10 mouse cellular contexts compared by ENCODE assay signal in the genomic region with DNA sequence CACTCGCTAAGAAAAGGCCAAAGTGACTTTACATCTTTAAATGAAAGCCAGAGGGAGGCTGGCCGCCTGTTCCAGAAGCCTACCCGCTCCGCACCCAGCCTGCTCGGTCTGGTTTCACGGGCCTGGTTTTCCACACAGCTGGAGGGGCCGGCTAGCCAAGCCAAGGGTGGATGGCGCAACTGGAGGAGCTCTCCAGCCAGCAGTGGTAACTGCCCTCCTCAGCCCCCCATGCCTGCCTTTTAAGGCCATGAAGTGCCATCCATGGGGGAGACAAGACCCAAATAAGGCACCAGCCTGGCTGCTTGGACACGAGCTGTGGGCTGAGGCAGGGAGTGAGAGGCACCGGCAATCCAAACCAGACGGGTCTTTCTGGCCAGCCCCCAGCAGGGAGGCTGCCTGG. TPM values are rescaled to one million over a fixed set of nuclear protein-coding genes. Genes with fewer than 3 reads are reported as not detected.
DNase-seq lines count a peak whose midpoint lies in the region; ATAC-seq and TF ChIP-seq lines count a peak whose summit lies in the region.
"Had no signal": no experiment of that assay in that cellular context is flagged by ENCODE, and none has a peak within 500 bp of the region (broad histone marks: within the 10 kb centered on the region; RNA-seq: fewer than 3 reads in every experiment).

No protein-coding gene starts in this region.

- peak overlapping the region; percentile 24; the same call in 1 of the 2 replicates for H3K27ac ChIP-seq in gastrocnemius, adult 2 months
- 0 out of 2 replicates have a peak overlapping the region, but pooled peaks have one; percentile 35 for H3K27ac ChIP-seq in embryonic facial prominence, embryonic 10.5 days (replicated peaks)
- H3K27ac ChIP-seq in lung, embryonic 16.5 days (ENCODE audit: low read length): peak overlapping the region; percentile 33; the same call in 1 of the 2 replicates

- H3K36me3 ChIP-seq in embryonic facial prominence, embryonic 10.5 days (replicated peaks): no peaks in the 10 kb centered on the region
- no peaks in the 10 kb centered on the region for H3K36me3 ChIP-seq in lung, embryonic 16.5 days (ENCODE audit: control insufficient read depth, insufficient read depth, low read length)

- peaks cover 24% of the 10 kb centered on the region for H3K4me1 ChIP-seq in embryonic facial prominence, embryonic 10.5 days
- H3K4me1 ChIP-seq in lung, embryonic 16.5 days (replicated peaks; ENCODE audit: control insufficient read depth, insufficient read depth, low read length): peaks cover 29% of the 10 kb centered on the region

- 79% methylated on average over 11 of the region's 11 CpGs for WGBS in embryonic facial prominence, embryonic 10.5 days
- 56% methylated on average over 11 of the region's 11 CpGs for WGBS in lung, embryonic 16.5 days

- DNase-seq in gastrocnemius, adult 2 months: peak; percentile 70
- no peak for DNase-seq in gastrocnemius, postnatal 10 days
- no peak for DNase-seq in embryonic facial prominence, embryonic 10.5 days (ENCODE audit: low spot score)
- peak; percentile 52 for DNase-seq in kidney, adult 9 months
- DNase-seq in thymus, postnatal 36 days: no peak
- no peak for DNase-seq in cerebellum, postnatal 4 days (ENCODE audit: low spot score in 2 of 2)
- DNase-seq in thymus, postnatal 25 days: no peak

- no peak overlapping the region for H3K4me2 ChIP-seq in lung, embryonic 16.5 days (ENCODE audit: low read depth, low read length)

- intact Hi-C loops in gastrocnemius, adult 2 months (cut with DNase I): no loop called here

- H3K4me3 ChIP-seq in gastrocnemius, adult 2 months: no peak overlapping the region
- H3K4me3 ChIP-seq in embryonic facial prominence, embryonic 10.5 days: no peak overlapping the region
- H3K4me3 ChIP-seq in lung, embryonic 16.5 days (ENCODE audit: low read length): no peak overlapping the region

- no peak for TF ChIP-seq CTCF in gastrocnemius, adult 2 months (IDR thresholded peaks at IDR 0.05)

- H3K9me3 ChIP-seq in embryonic facial prominence, embryonic 10.5 days: no peaks in the 10 kb centered on the region
- H3K9me3 ChIP-seq in lung, embryonic 16.5 days (ENCODE audit: control insufficient read depth, low read length): no peaks in the 10 kb centered on the region

- 0 out of 2 replicates have a peak, but pooled peaks cover 4% of the 10 kb centered on the region for H3K27me3 ChIP-seq in embryonic facial prominence, embryonic 10.5 days (replicated peaks; ENCODE audit: low read depth, poor library complexity, severe bottlenecking)
- H3K27me3 ChIP-seq in lung, embryonic 16.5 days (ENCODE audit: control insufficient read depth, insufficient read depth, low read depth, low read length): no peaks in the 10 kb centered on the region

- peak; percentile 67 for ATAC-seq in lung, embryonic 16.5 days (ENCODE audit: low read depth)
- ATAC-seq: forebrain, embryonic 16.5 days; Patski had no signal

- no peak overlapping the region for H3K9ac ChIP-seq in lung, embryonic 16.5 days (ENCODE audit: low read length)

RNA-seq across cellular contexts. Expression of gene Emid1, which starts 16.1 kb away (rescaled TPM):
- 10 to 100 TPM in 1 of 2 experiments, 1 to 10 TPM in 1; 5.4 to 10.9 TPM for total RNA-seq in gastrocnemius, adult 2 months (2021)
- 10 to 100 TPM; 15.2 to 16.3 TPM for total RNA-seq in gastrocnemius, postnatal 10 days (2021)
- 13.1 and 24.6 TPM in 2 replicates for polyA plus RNA-seq in embryonic facial prominence, embryonic 10.5 days (2016; fragmentation: Nextera tagmentation; extraction: Ambion mirVana)
- polyA plus RNA-seq in lung, embryonic 16.5 days (2015; fragmentation: Nextera tagmentation; extraction: Ambion mirVana): 46.7 and 52.2 TPM in 2 replicates
- polyA plus RNA-seq: Patski had no signal

RNA-seq across cellular contexts. Expression of gene Ewsr1, which starts 36.8 kb away (rescaled TPM):
- total RNA-seq in gastrocnemius, adult 2 months (2021): 10 to 100 TPM; 79.3 to 86.5 TPM
- total RNA-seq in gastrocnemius, postnatal 10 days (2021): 100 to 1,000 TPM; 141 to 189 TPM
- 961 and 969 TPM in 2 replicates for polyA plus RNA-seq in embryonic facial prominence, embryonic 10.5 days (2016; fragmentation: Nextera tagmentation; extraction: Ambion mirVana)
- 709 and 717 TPM in 2 replicates for polyA plus RNA-seq in lung, embryonic 16.5 days (2015; fragmentation: Nextera tagmentation; extraction: Ambion mirVana)

RNA-seq across cellular contexts. Expression of gene Rhbdd3, which starts 37.2 kb away (rescaled TPM):
- total RNA-seq in gastrocnemius, adult 2 months (2021): 10 to 100 TPM; 24.1 to 32.1 TPM
- total RNA-seq in gastrocnemius, postnatal 10 days (2021): 10 to 100 TPM; 21.5 to 24.8 TPM
- polyA plus RNA-seq in embryonic facial prominence, embryonic 10.5 days (2016; fragmentation: Nextera tagmentation; extraction: Ambion mirVana): 30.8 and 31.9 TPM in 2 replicates
- polyA plus RNA-seq in lung, embryonic 16.5 days (2015; fragmentation: Nextera tagmentation; extraction: Ambion mirVana): 23.8 and 26.3 TPM in 2 replicates

Comparison
In these comparisons a context has a peak if more than half of its experiments do, and no peak if none do; other contexts are left out.
1. DNase-seq: peak in gastrocnemius, adult 2 months (single experiment) and kidney, adult 9 months (single experiment); none in gastrocnemius, postnatal 10 days (single experiment), embryonic facial prominence, embryonic 10.5 days (single experiment), thymus, postnatal 36 days (0 of 2), cerebellum, postnatal 4 days (0 of 2) and thymus, postnatal 25 days (single experiment).
2. Peak in every context shown above with its lines, with median percentiles within 50 percentile points of each other: H3K27ac ChIP-seq.